Mouse (Mus musculus): ENCODE results near the gene Polr3k. TPM values are rescaled to one million over a fixed set of nuclear protein-coding genes. Genes with fewer than 3 reads are reported as not detected.

Gene Polr3k
- 46.4 TPM for polyA plus RNA-seq (2014; fragmentation: Illumina TruSeq; extraction: RNeasy Lipid Tissue Mini Kit (QIAGEN cat#74804); ENCODE audit: low replicate concordance)

GRCm38 (mm10) chr2:181863791-181864535 is at the start of gene Polr3k:
TSS of gene Polr3k (plus strand) at chr2:181864337.

GRCm38 (mm10) chr2:181837372-181838292 is 26.5 kb upstream of the Polr3k start, which contains the start of gene Pcmtd2:
TSS of gene Pcmtd2 (plus strand) at chr2:181837854.

Other genes with a start within 250 kb of the Polr3k start
- gene Gm29797, start 207.3 kb upstream of the Polr3k start, polyA plus RNA-seq (2014; fragmentation: Illumina TruSeq; extraction: RNeasy Lipid Tissue Mini Kit (QIAGEN cat#74804); ENCODE audit: low replicate concordance): not detected
- gene Sox18, start 192.7 kb upstream of the Polr3k start, polyA plus RNA-seq (2014; fragmentation: Illumina TruSeq; extraction: RNeasy Lipid Tissue Mini Kit (QIAGEN cat#74804); ENCODE audit: low replicate concordance): not detected
- gene Tcea2, start 184.0 kb upstream of the Polr3k start, polyA plus RNA-seq (2014; fragmentation: Illumina TruSeq; extraction: RNeasy Lipid Tissue Mini Kit (QIAGEN cat#74804); ENCODE audit: low replicate concordance): 0.19 TPM
- gene Rgs19, start 170.4 kb upstream of the Polr3k start, polyA plus RNA-seq (2014; fragmentation: Illumina TruSeq; extraction: RNeasy Lipid Tissue Mini Kit (QIAGEN cat#74804); ENCODE audit: low replicate concordance): 5.3 TPM
- gene Lkaaear1, start 165.9 kb upstream of the Polr3k start, polyA plus RNA-seq (2014; fragmentation: Illumina TruSeq; extraction: RNeasy Lipid Tissue Mini Kit (QIAGEN cat#74804); ENCODE audit: low replicate concordance): not detected
- not detected for gene Oprl1, start 149.3 kb upstream of the Polr3k start, polyA plus RNA-seq (2014; fragmentation: Illumina TruSeq; extraction: RNeasy Lipid Tissue Mini Kit (QIAGEN cat#74804); ENCODE audit: low replicate concordance)
- 1.0 TPM for gene Myt1, start 101.0 kb upstream of the Polr3k start, polyA plus RNA-seq (2014; fragmentation: Illumina TruSeq; extraction: RNeasy Lipid Tissue Mini Kit (QIAGEN cat#74804); ENCODE audit: low replicate concordance)
- gene Pcmtd2, start 26.5 kb upstream of the Polr3k start, polyA plus RNA-seq (2014; fragmentation: Illumina TruSeq; extraction: RNeasy Lipid Tissue Mini Kit (QIAGEN cat#74804); ENCODE audit: low replicate concordance): 137 TPM
- not detected for gene Gm14496, start 126.8 kb downstream of the Polr3k start, polyA plus RNA-seq (2014; fragmentation: Illumina TruSeq; extraction: RNeasy Lipid Tissue Mini Kit (QIAGEN cat#74804); ENCODE audit: low replicate concordance)

All from small intestine, adult 10 weeks (tissue).